Mouse (Mus musculus) urinary bladder, postnatal 10 days (tissue): ENCODE measurements around the gene Sema7a.

Experiments
- DNase-seq: peaks from one replicate; pipeline ENCODE4 v3.0.0; 2022; ENCODE audit warnings: low spot score

The Sema7a gene

GRCm38 (mm10) chr9:58011552-58011951 lies 71.6 kb downstream of the Sema7a start:
- DNase-seq: no peak
